Mouse (Mus musculus) hindbrain, embryonic 14.5 days (tissue): ENCODE results near the gene Pskh1. TPM values are rescaled to one million over a fixed set of nuclear protein-coding genes. Genes with fewer than 3 reads are reported as not detected.

Experiments used
- ATAC-seq: fragments of 200-750 bp; cut with Nextera tagmentation; 2 replicates; pipeline ENCODE4 v1.8.0; 2017; ENCODE audit warnings: moderate number of reproducible peaks, mild to moderate bottlenecking, moderate TSS enrichment, moderate library complexity; ENCODE audit not compliant: low FRiP score
- DNase-seq: peaks from one replicate; pipeline ENCODE4 v3.0.0-alpha.2; 2015; ENCODE audit warnings: low spot score
- H3K27ac ChIP-seq: fragments of 300-500 bp; sonication (generic); 2 replicates; pipeline ENCODE4 v1.5.1; 2014; ENCODE audit warnings: mild to moderate bottlenecking, moderate library complexity
- H3K27me3 ChIP-seq: fragments of 300-500 bp; sonication (generic); 2 replicates; pipeline ENCODE4 v1.6.1; 2014; ENCODE audit warnings: mild to moderate bottlenecking, low read length, mixed read lengths; ENCODE audit not compliant: control insufficient read depth, insufficient read depth
- H3K36me3 ChIP-seq: fragments of 300-500 bp; sonication (generic); replicated peaks from 2 replicates; pipeline ENCODE4 v1.6.1; 2014; ENCODE audit not compliant: control insufficient read depth, insufficient read depth
- H3K4me1 ChIP-seq: fragments of 300-500 bp; sonication (generic); replicated peaks from 2 replicates; pipeline ENCODE4 v1.6.1; 2014; ENCODE audit warnings: antibody characterized with exemption, low read length, mixed read lengths; ENCODE audit not compliant: control insufficient read depth, insufficient read depth
- H3K4me2 ChIP-seq: fragments of 300-500 bp; sonication (generic); replicated peaks from 2 replicates; pipeline ENCODE4 v1.6.1; 2014; ENCODE audit warnings: mild to moderate bottlenecking, moderate library complexity
- H3K4me3 ChIP-seq: fragments of 300-500 bp; sonication (generic); replicated peaks from 2 replicates; pipeline ENCODE4 v1.5.1; 2014; ENCODE audit warnings: mild to moderate bottlenecking, low read length
- H3K9ac ChIP-seq: fragments of 300-500 bp; sonication (generic); 2 replicates; pipeline ENCODE4 v1.6.1; 2014
- H3K9me3 ChIP-seq: fragments of 300-500 bp; sonication (generic); 2 replicates; pipeline ENCODE4 v1.6.1; 2016; ENCODE audit warnings: low read length; ENCODE audit not compliant: control insufficient read depth
- WGBS: fragments of 180-500 bp; shearing (Covaris S2); extraction: QIAGEN DNeasy Blood & Tissue Kit; methylation state at CpG from one replicate; pipeline ENCODE4 v1.1.7; 2014; 5-methylcytosine and 5-hydroxymethylcytosine counted together
- microRNA-seq: library from miRNA; unstranded; fragments of <30 nt; microRNA quantifications from one replicate; pipeline ENCODE4, GENCODE M21; 2016
- polyA plus RNA-seq: library from polyadenylated mRNA; unstranded; fragments of >200 nt; fragmentation: Nextera tagmentation; extraction: Ambion mirVana; gene quantifications from 2 replicates; pipeline ENCODE4 v1.2.1, GENCODE M21; 2014

Pskh1 gene
- polyA plus RNA-seq, 1 experiment from 2014 or later = 11.0 TPM

- H3K4me3 ChIP-seq = no peak overlapping the region
- DNase-seq = no peak
- H3K9ac ChIP-seq = no peak overlapping the region
- no peak overlapping the region for H3K4me2 ChIP-seq
- no peak overlapping the region for H3K27ac ChIP-seq
- H3K36me3 ChIP-seq = no peaks in the 10 kb centered on the region
- no peaks in the 10 kb centered on the region for H3K4me1 ChIP-seq
- no peaks in the 10 kb centered on the region for H3K27me3 ChIP-seq
- no peak for ATAC-seq
- WGBS = 98% methylated on average over 1 of the region's 1 CpGs
- H3K9me3 ChIP-seq = no peaks in the 10 kb centered on the region
Measured at GRCm38 (mm10) chr8:105981146-105981545, 80.9 kb downstream of the Pskh1 start.

Small RNA genes lying within 50 kb of the gene (microRNA-seq; reads per million reads assigned to microRNA genes)
- gene Mir7074 = not detected

Other genes with a start within 250 kb of the Pskh1 start
- 22.3 and 24.4 TPM in 2 replicates for gene Carmil2, start 214.2 kb upstream of the Pskh1 start, polyA plus RNA-seq
- gene Acd, start 199.3 kb upstream of the Pskh1 start, polyA plus RNA-seq = 71.3 and 78.1 TPM in 2 replicates
- 53.7 and 56.2 TPM in 2 replicates for gene Pard6a, start 199.3 kb upstream of the Pskh1 start, polyA plus RNA-seq
- 0.22 and 0.27 TPM in 2 replicates for gene 4933405L10Rik, start 192.8 kb upstream of the Pskh1 start, polyA plus RNA-seq
- 11.6 and 13.4 TPM in 2 replicates for gene Enkd1, start 192.2 kb upstream of the Pskh1 start, polyA plus RNA-seq
- gene Gfod2, start 141.8 kb upstream of the Pskh1 start, polyA plus RNA-seq = 62.7 and 71.7 TPM in 2 replicates
- 9.1 and 10.4 TPM in 2 replicates for gene Ranbp10, start 73.1 kb upstream of the Pskh1 start, polyA plus RNA-seq
- gene Tsnaxip1, start 72.7 kb upstream of the Pskh1 start, polyA plus RNA-seq = 0.64 and 1.4 TPM in 2 replicates
- gene Cenpt, start 47.2 kb upstream of the Pskh1 start, polyA plus RNA-seq = 46.3 and 51.7 TPM in 2 replicates
- 46.2 and 51.2 TPM in 2 replicates for gene Thap11, start 45.3 kb upstream of the Pskh1 start, polyA plus RNA-seq
- gene Nutf2, start 39.9 kb upstream of the Pskh1 start, polyA plus RNA-seq = 181 TPM in 2 replicates
- 40.1 and 46.6 TPM in 2 replicates for gene Edc4, start 19.6 kb upstream of the Pskh1 start, polyA plus RNA-seq
- 1.4 TPM in 1 of 2 replicates, not detected in the other for gene Nrn1l, start 6.9 kb upstream of the Pskh1 start, polyA plus RNA-seq
- 2.9 and 3.2 TPM in 2 replicates for gene Ctrl, start 33.4 kb downstream of the Pskh1 start, polyA plus RNA-seq
- gene Psmb10, start 38.0 kb downstream of the Pskh1 start, polyA plus RNA-seq = 70.1 and 79.8 TPM in 2 replicates
- 3.2 and 3.3 TPM in 2 replicates for gene Lcat, start 42.9 kb downstream of the Pskh1 start, polyA plus RNA-seq
- gene Slc12a4, start 65.7 kb downstream of the Pskh1 start, polyA plus RNA-seq = 9.3 and 9.4 TPM in 2 replicates
- gene Dpep3, start 79.0 kb downstream of the Pskh1 start, polyA plus RNA-seq = not detected in 2 replicates
- gene Dus2, start 90.9 kb downstream of the Pskh1 start, polyA plus RNA-seq = 21.3 and 22.4 TPM in 2 replicates
- gene Dpep2nb, start 105.5 kb downstream of the Pskh1 start, polyA plus RNA-seq = not detected in 2 replicates
- 20.3 and 22.1 TPM in 2 replicates for gene Ddx28, start 111.4 kb downstream of the Pskh1 start, polyA plus RNA-seq
- gene Nfatc3, start 158.4 kb downstream of the Pskh1 start, polyA plus RNA-seq = 2.5 and 2.6 TPM in 2 replicates
- gene Esrp2, start 236.5 kb downstream of the Pskh1 start, polyA plus RNA-seq = 0.19 TPM in 1 of 2 replicates, not detected in the other
- 7.9 and 9.1 TPM in 2 replicates for gene Pla2g15, start 250.0 kb downstream of the Pskh1 start, polyA plus RNA-seq